7 mouse cellular contexts compared by ENCODE assay signal in genomic region chr2:25399051-25399450, GRCm38 (mm10). TPM values are rescaled to one million over a fixed set of nuclear protein-coding genes. Genes with fewer than 3 reads are reported as not detected.
DNase-seq lines count a peak whose midpoint lies in the region; ATAC-seq and TF ChIP-seq lines count a peak whose summit lies in the region.

Gene Npdc1 (plus strand): TSS chr2:25399351.

- H3K4me3 ChIP-seq in hindbrain, embryonic 14.5 days (replicated peaks; ENCODE audit: low read length) = no peak within 1 kb of the TSS
- H3K4me3 ChIP-seq in midbrain, postnatal 0 days (ENCODE audit: low read depth, low read length) = no peak within 1 kb of the TSS

- no peak for TF ChIP-seq CTCF in midbrain, postnatal 0 days (IDR thresholded peaks at IDR 0.05)

- H3K4me1 ChIP-seq in hindbrain, embryonic 14.5 days (replicated peaks; ENCODE audit: control insufficient read depth, insufficient read depth, low read length) = peaks cover 36% of the 10 kb centered on the region
- peaks cover 15% of the 10 kb centered on the region for H3K4me1 ChIP-seq in midbrain, postnatal 0 days (ENCODE audit: insufficient read depth, low read length)

- no peak for ATAC-seq in hindbrain, embryonic 14.5 days (ENCODE audit: low FRiP score)
- ATAC-seq in midbrain, postnatal 0 days (ENCODE audit: low FRiP score) = no peak

- H3K27ac ChIP-seq in hindbrain, embryonic 14.5 days = no peak within 1 kb of the TSS
- no peak within 1 kb of the TSS for H3K27ac ChIP-seq in midbrain, postnatal 0 days (ENCODE audit: low read depth, low read length)

- 66% methylated on average over 8 of the region's 8 CpGs for WGBS in hindbrain, embryonic 14.5 days
- 77% methylated on average over 8 of the region's 8 CpGs for WGBS in midbrain, postnatal 0 days

- no peak for DNase-seq in urinary bladder, adult 2 months (ENCODE audit: low spot score)
- no peak for DNase-seq in urinary bladder, postnatal 4 days (ENCODE audit: low spot score in 2 of 2)
- DNase-seq in gastrocnemius, adult 18-20 months (ENCODE audit: low spot score) = no peak
- DNase-seq in hindbrain, embryonic 14.5 days (ENCODE audit: low spot score) = no peak
- DNase-seq in midbrain, postnatal 0 days (ENCODE audit: low spot score) = no peak
- DNase-seq in right cerebral cortex, postnatal 4 days = no peak
- DNase-seq in spleen, postnatal 14 days (ENCODE audit: low spot score in 2 of 2) = no peak

- no peaks in the 10 kb centered on the region for H3K36me3 ChIP-seq in hindbrain, embryonic 14.5 days (replicated peaks; ENCODE audit: control insufficient read depth, insufficient read depth)
- no peaks in the 10 kb centered on the region for H3K36me3 ChIP-seq in midbrain, postnatal 0 days (ENCODE audit: insufficient read depth, low read length)

- H3K9me3 ChIP-seq in hindbrain, embryonic 14.5 days (ENCODE audit: control insufficient read depth, low read length) = no peaks in the 10 kb centered on the region
- no peaks in the 10 kb centered on the region for H3K9me3 ChIP-seq in midbrain, postnatal 0 days (ENCODE audit: low read length)

- no peak within 1 kb of the TSS for H3K9ac ChIP-seq in hindbrain, embryonic 14.5 days
- no peak within 1 kb of the TSS for H3K9ac ChIP-seq in midbrain, postnatal 0 days (replicated peaks; ENCODE audit: low read length, poor library complexity, severe bottlenecking)

- no peak within 1 kb of the TSS for H3K4me2 ChIP-seq in hindbrain, embryonic 14.5 days (replicated peaks)
- no peak within 1 kb of the TSS for H3K4me2 ChIP-seq in midbrain, postnatal 0 days (ENCODE audit: low read depth, low read length, poor library complexity, severe bottlenecking)

- H3K27me3 ChIP-seq in hindbrain, embryonic 14.5 days (ENCODE audit: control insufficient read depth, insufficient read depth, low read length) = peaks cover 64% of the 10 kb centered on the region
- H3K27me3 ChIP-seq in midbrain, postnatal 0 days (ENCODE audit: insufficient read depth, low read length) = peaks cover 40% of the 10 kb centered on the region

RNA-seq across cellular contexts. Expression of gene Npdc1, which starts in this region (rescaled TPM):
- 103 and 126 TPM in 2 replicates for polyA plus RNA-seq in urinary bladder, adult 2 months (2012; rRNA removed)
- 10 to 100 TPM; 15.8 to 19.0 TPM for total RNA-seq in gastrocnemius, adult 18-20 months (2021)
- polyA plus RNA-seq in hindbrain, embryonic 14.5 days (2014; fragmentation: Nextera tagmentation; extraction: Ambion mirVana) = 365 and 378 TPM in 2 replicates
- 199 and 234 TPM in 2 replicates for total RNA-seq in midbrain, postnatal 0 days (2014; rRNA removed)
- polyA plus RNA-seq in midbrain, postnatal 0 days (2015; fragmentation: Nextera tagmentation; extraction: Ambion mirVana) = 470 and 481 TPM in 2 replicates

Comparison
In these comparisons a context has a peak if more than half of its experiments do, and no peak if none do; other contexts are left out.
1. RNA of gene Npdc1 (total RNA-seq): 199 to 234 TPM in midbrain, postnatal 0 days; 15.8 to 19.0 TPM in gastrocnemius, adult 18-20 months; every median in the first group is over 10 times any median in the second.